Mouse (Mus musculus): ENCODE results near the gene Lenep.

DNA sequence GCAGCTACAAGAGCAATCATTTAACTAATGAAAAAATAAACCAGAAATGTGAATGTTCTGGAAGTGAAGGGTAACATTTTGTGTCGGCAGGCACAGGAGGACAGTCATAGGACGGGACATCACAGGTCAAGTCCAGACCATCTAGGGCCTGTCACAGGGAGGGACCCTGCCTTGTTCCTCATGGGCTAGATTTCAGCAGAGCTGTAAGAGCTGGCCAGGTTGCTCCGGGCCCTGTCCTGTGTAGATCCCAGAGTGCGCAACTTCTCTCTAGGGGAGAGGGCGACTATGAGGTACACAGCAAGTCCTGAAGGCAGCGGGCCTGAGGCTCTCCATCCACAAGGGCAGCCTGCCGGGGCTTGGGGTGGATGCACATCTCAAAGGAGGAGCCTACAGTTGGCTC, 40.9 kb downstream of the Lenep start, which contains the start of gene Dcst2:
- TF ChIP-seq EP300 (IDR thresholded peaks at IDR 0.05; ENCODE audit: low read depth in 1 of 2, low read length in 2 of 2), result no peak
- no peak for TF ChIP-seq CTCF (IDR thresholded peaks at IDR 0.05 in 2 of 3, conservative IDR thresholded peaks at IDR 0.05 in 1 of 3; ENCODE audit: control insufficient read depth in 1 of 3, insufficient read depth in 1 of 3, low read depth in 2 of 3, low read length in 3 of 3, poor library complexity in 1 of 3, severe bottlenecking in 1 of 3)
- TF ChIP-seq USF1 (IDR thresholded peaks at IDR 0.05; ENCODE audit: low read depth, low read length), result no peak
- TF ChIP-seq MAFK (IDR thresholded peaks at IDR 0.05; ENCODE audit: borderline replicate concordance, low read depth, low read length), result no peak
- TF ChIP-seq RCOR1 (IDR thresholded peaks at IDR 0.05; ENCODE audit: low read depth, low read length), result no peak
- no peak for TF ChIP-seq POLR2A (IDR thresholded peaks at IDR 0.05; ENCODE audit: control insufficient read depth in 1 of 2, insufficient read depth in 1 of 2, low read depth in 1 of 2, low read length in 2 of 2, poor library complexity in 1 of 2)
- no peak for TF ChIP-seq ZC3H11A (IDR thresholded peaks at IDR 0.05; ENCODE audit: low read depth, low read length)
- TF ChIP-seq NRF1 (IDR thresholded peaks at IDR 0.05; ENCODE audit: insufficient read depth, low read depth, low read length, poor library complexity, severe bottlenecking), result no peak
- TF ChIP-seq ZKSCAN1 (IDR thresholded peaks at IDR 0.05; ENCODE audit: low read depth, low read length), result no peak
- no peak for TF ChIP-seq CHD2 (IDR thresholded peaks at IDR 0.05; ENCODE audit: low read length)
